Mouse (Mus musculus) effector memory CD4-positive, alpha-beta T cell, adult 5 months (primary cell): ENCODE measurements around the gene Myo1g. TPM values are rescaled to one million over a fixed set of nuclear protein-coding genes. Genes with fewer than 3 reads are reported as not detected.

Experiments
- polyA plus RNA-seq: library from polyadenylated mRNA; unstranded; fragments of 100-300 nt; shearing (Covaris generic); gene quantifications from one replicate; pipeline ENCODE4 v1.2.1, GENCODE M21; 2017

Myo1g gene
- polyA plus RNA-seq = 145 TPM

DNA sequence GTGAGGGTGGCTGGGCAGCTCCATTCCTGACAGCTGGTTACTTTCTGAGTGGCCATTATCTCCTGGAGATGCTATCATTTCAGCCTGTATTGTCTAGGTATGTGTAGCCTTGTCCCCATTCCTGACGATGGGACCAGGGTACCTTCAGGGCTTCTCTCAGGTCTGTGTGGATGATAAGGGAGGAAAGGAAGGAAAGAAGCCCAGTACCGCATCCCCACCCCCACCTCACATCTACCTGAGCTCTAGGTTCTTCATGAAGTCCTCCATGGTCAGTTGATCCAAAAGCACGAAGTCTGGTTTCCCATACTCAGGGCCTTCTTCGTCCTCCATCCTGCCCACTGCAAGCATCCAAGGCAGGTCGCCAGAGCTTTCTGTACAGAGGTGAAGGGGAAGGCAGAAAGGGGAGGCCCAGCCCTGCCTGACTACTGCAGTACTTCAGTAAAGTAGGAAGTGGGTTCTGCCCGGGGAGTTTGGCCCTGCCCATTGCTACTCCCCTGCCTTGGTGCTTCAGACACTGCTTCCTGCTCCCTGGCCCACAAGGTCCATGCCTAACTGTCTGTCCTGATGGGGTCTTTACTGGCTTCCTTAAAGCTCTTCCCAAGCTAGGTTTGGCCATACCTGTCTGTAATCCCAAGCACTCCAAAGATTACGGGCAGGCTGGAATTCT, at the start of gene Myo1g:
Myo1g (minus strand) TSS at position 459 of the 667 bp plus-strand sequence.

DNA sequence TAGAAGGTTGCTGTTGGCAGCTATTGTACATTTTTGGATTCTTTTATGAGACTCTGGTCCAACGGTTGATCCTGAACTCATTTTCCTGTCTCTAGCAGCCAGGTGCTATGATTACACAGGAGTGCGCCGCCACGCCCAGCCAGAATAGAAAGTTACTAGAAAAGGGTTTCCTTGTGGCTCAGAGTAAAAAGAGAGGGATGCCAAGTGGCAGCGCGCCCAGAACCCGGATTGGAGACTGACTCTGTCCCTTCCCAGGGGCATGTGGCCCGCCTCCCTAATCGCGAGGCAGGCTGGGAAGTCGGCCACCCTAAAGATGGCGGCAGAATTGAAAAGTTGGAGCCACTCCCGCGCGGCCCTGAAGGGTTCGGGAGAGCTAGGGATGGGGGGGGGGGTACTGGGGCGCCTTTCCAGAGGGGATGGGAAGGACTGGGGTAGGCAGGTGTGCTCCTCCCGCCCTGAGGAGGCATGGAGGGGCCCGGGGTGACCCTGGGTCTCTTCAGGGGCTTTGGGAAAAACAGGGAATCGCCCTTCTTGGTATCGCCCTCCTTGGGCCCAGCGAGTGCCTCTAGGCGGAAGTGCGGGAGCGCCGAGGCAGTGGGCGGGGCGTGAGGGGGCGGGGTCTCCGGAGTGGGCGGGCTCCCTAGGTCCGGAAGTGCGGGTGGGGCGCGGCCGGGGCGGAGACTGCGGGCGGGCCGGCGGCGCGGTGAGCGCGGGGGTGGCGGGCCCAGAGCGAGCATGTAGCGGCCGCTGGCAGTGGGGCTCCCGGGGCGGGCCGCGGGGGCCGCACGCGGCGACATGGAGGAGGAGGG, 25.6 kb upstream of the Myo1g start, which contains the start of gene Ccm2:
Ccm2 (plus strand) TSS at position 683 of the 809 bp plus-strand sequence.

DNA sequence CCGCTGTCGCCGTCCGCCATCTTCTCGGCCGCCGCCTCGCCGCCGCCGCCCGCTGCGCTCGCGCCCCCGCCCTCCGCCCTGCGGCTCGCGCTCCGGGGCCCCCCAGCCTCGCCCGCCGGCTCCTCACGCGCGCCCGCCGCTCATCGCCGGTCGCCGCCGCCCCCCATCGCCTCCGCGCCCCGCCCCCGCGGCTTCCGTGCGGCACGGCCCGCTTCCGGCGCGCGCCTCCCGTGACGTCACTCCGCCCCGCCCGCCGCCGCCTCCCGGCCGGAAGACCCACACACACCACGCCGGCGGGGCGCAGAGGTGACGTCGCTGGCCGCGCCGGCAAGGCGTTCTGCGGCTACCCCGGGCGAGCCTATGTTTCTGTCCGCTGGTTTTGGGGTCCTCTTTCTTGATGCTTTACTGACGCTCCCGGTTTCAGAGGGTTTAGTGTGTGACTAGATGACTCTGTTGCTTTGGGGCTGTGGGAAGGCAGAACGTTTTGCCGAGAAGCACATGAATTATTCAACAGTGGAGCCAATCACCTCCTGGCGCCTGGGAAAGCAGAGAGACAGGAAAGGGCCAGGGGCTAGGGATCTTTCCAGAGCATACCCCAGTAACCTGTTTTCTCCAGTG, 44.8 kb downstream of the Myo1g start, which contains the start of gene Purb:
Purb (minus strand) TSS at position 51 of the 618 bp plus-strand sequence.

Other genes with a start within 250 kb of the Myo1g start
- 46.1 TPM for gene Tmed4, start 246.1 kb downstream of the Myo1g start, polyA plus RNA-seq
- 209 TPM for gene Ogdh, start 229.3 kb downstream of the Myo1g start, polyA plus RNA-seq
- gene Zmiz2, start 131.9 kb downstream of the Myo1g start, polyA plus RNA-seq = 68.9 TPM
- 3,883 TPM for gene Ppia, start 105.5 kb downstream of the Myo1g start, polyA plus RNA-seq
- 146 TPM for gene H2afv, start 76.5 kb downstream of the Myo1g start, polyA plus RNA-seq
- 53.9 TPM for gene Purb, start 45.0 kb downstream of the Myo1g start, polyA plus RNA-seq
- 317 TPM for gene Ccm2, start 25.9 kb upstream of the Myo1g start, polyA plus RNA-seq
- gene Nacad, start 85.1 kb upstream of the Myo1g start, polyA plus RNA-seq = 0.69 TPM
- gene Tbrg4, start 105.1 kb upstream of the Myo1g start, polyA plus RNA-seq = 21.7 TPM
- gene Wap, start 117.7 kb upstream of the Myo1g start, polyA plus RNA-seq = not detected
- 1,109 TPM for gene Ramp3, start 137.6 kb upstream of the Myo1g start, polyA plus RNA-seq